Mouse (Mus musculus): Measurements from ENCODE around the gene Piezo1.

DNA sequence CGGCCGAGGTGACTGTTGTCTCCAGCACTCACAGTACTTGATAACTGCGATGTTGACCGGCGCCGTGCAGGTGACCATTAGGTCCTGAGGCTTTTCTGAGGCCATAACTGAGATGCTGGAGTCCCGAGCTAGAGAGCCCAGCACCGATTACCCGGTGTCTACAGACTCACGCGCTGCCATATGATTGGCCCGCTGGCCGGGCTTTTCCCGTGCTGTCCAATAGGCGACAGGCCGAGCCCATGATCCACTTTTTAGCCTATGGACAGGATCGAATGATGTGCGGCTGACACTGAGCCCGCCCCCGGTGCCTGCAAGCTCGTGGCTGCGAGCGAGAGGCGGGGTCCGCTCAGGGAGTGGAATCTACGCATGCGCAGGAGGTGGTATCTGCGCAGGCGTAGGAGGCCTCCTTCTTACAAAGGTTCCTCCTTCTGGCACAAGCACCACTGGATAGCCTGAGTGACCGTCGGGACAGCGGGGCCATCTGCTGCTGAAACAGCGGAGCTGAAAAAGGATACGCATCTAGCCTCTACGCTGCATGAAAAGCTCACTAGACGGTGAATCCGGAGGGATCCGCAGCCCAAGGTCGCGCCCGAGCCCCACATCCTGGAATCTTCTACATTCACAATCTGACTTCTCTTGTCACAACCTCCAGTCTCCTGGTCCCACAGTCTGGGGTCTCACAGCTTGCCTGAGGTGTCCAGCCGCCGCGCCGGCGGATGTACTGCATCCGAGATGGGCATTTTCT lies 107.7 kb downstream of the Piezo1 start, which contains the start of gene Mvd:
- TF ChIP-seq CTCF (IDR thresholded peaks at IDR 0.05; ENCODE audit: control insufficient read depth, insufficient read depth, insufficient read length), result no peak
- no peak for TF ChIP-seq CEBPB (IDR thresholded peaks at IDR 0.05; ENCODE audit: low read depth)
- no peak for TF ChIP-seq MYOG (IDR thresholded peaks at IDR 0.05; ENCODE audit: control insufficient read depth, extremely low read depth, insufficient read length)
